Mouse (Mus musculus): ENCODE measurements at regions not wholly inside any gene's neighbourhood (a gene's known extent, or its start where the extent isn't known, plus 50 kb on each side); places are given as distances from the start of the nearest gene placed in this dataset.
"Not testable (repeated sequence)": the region's sequence is repeated elsewhere in the genome, so short reads cannot be mapped to it uniquely, and the experiment has no call there.

GRCm38 (mm10) chr2:117450172-117450865 lies 107.5 kb upstream of the Rasgrp1 start:
- peak; percentile 36 to 50 for DNase-seq

GRCm38 (mm10) chr2:117451818-117452217 lies 109.0 kb upstream of the Rasgrp1 start:
- DNase-seq = no peak

GRCm38 (mm10) chr2:117455021-117455739 lies 112.4 kb upstream of the Rasgrp1 start:
- DNase-seq = no peak

- no peak for DNase-seq
Observed at GRCm38 (mm10) chr2:117455740-117456455, 113.1 kb upstream of the Rasgrp1 start.

GRCm38 (mm10) chr2:117456456-117457020 lies 113.7 kb upstream of the Rasgrp1 start:
- DNase-seq = no peak

GRCm38 (mm10) chr2:117461541-117462290 lies 118.9 kb upstream of the Rasgrp1 start:
- DNase-seq = no peak

GRCm38 (mm10) chr2:117474885-117475542 lies 132.2 kb upstream of the Rasgrp1 start:
- no peak for DNase-seq

GRCm38 (mm10) chr2:117475561-117475960 lies 132.8 kb upstream of the Rasgrp1 start:
- no peak for DNase-seq

GRCm38 (mm10) chr2:117477503-117477902 lies 134.7 kb upstream of the Rasgrp1 start:
- not testable (repeated sequence) for DNase-seq

GRCm38 (mm10) chr2:117479244-117480009 lies 136.6 kb upstream of the Rasgrp1 start:
- DNase-seq = not testable (repeated sequence)

- DNase-seq = no peak
Observed at GRCm38 (mm10) chr2:117486447-117486846, 143.6 kb upstream of the Rasgrp1 start.

- no peak for DNase-seq
Observed at GRCm38 (mm10) chr2:117498565-117498964, 155.8 kb upstream of the Rasgrp1 start.

- no peak for DNase-seq
Observed at GRCm38 (mm10) chr2:117502611-117503010, 159.8 kb upstream of the Rasgrp1 start.

- no peak for DNase-seq
Observed at GRCm38 (mm10) chr2:117511737-117512136, 168.9 kb upstream of the Rasgrp1 start.

GRCm38 (mm10) chr2:117512551-117512950 lies 169.8 kb upstream of the Rasgrp1 start:
- DNase-seq = peak; percentile 31 to 44

- no peak for DNase-seq
Observed at GRCm38 (mm10) chr2:117524437-117524836, 181.6 kb upstream of the Rasgrp1 start.

- DNase-seq = no peak
Observed at GRCm38 (mm10) chr2:117538865-117539264, 196.1 kb upstream of the Rasgrp1 start.

- DNase-seq = no peak
Observed at GRCm38 (mm10) chr2:117539285-117539684, 196.5 kb upstream of the Rasgrp1 start.

GRCm38 (mm10) chr2:117541471-117541870 lies 198.7 kb upstream of the Rasgrp1 start:
- peak; percentile 59 to 68 for DNase-seq

- DNase-seq = peak; percentile 53 to 65
Observed at GRCm38 (mm10) chr2:117542298-117542697, 199.5 kb upstream of the Rasgrp1 start.
